Mouse (Mus musculus) limb, embryonic 15.5 days (tissue): ENCODE data around the gene Spaca3. TPM values are rescaled to one million over a fixed set of nuclear protein-coding genes. Genes with fewer than 3 reads are reported as not detected.

ENCODE experiments used
- ATAC-seq: fragments of 200-750 bp; cut with Nextera tagmentation; 2 replicates; pipeline ENCODE4 v1.8.0; 2017; ENCODE audit warnings: low read depth, moderate TSS enrichment; ENCODE audit not compliant: insufficient number of reproducible peaks, low FRiP score, low TSS enrichment
- H3K27ac ChIP-seq: fragments of 300-500 bp; sonication (generic); 2 replicates; pipeline ENCODE4 v1.5.1; 2015; ENCODE audit warnings: moderate library complexity, mild to moderate bottlenecking, inconsistent platforms
- H3K27me3 ChIP-seq: fragments of 300-500 bp; sonication (generic); 2 replicates; pipeline ENCODE4 v1.6.1; 2015; ENCODE audit warnings: inconsistent platforms
- H3K36me3 ChIP-seq: fragments of 300-500 bp; sonication (generic); 2 replicates; pipeline ENCODE4 v1.6.1; 2015; ENCODE audit warnings: inconsistent platforms
- H3K4me1 ChIP-seq: fragments of 300-500 bp; sonication (generic); 2 replicates; pipeline ENCODE4 v1.6.1; 2015; ENCODE audit warnings: inconsistent platforms
- H3K4me2 ChIP-seq: fragments of 300-500 bp; sonication (generic); 2 replicates; pipeline ENCODE4 v1.6.1; 2015; ENCODE audit warnings: mild to moderate bottlenecking, inconsistent platforms
- H3K4me3 ChIP-seq: fragments of 300-500 bp; sonication (generic); 2 replicates; pipeline ENCODE4 v1.5.1; 2015; ENCODE audit warnings: mild to moderate bottlenecking, inconsistent platforms
- H3K9ac ChIP-seq: fragments of 300-500 bp; sonication (generic); 2 replicates; pipeline ENCODE4 v1.6.1; 2015; ENCODE audit warnings: inconsistent platforms
- H3K9me3 ChIP-seq: fragments of 300-500 bp; sonication (generic); 2 replicates; pipeline ENCODE4 v1.6.1; 2016; ENCODE audit warnings: inconsistent platforms
- WGBS: fragments of 180-500 bp; shearing (Covaris S2); methylation state at CpG from one replicate; pipeline ENCODE4 v1.1.7; 2015; 5-methylcytosine and 5-hydroxymethylcytosine counted together
- polyA plus RNA-seq: library from polyadenylated mRNA; unstranded; fragments of >200 nt; fragmentation: Nextera tagmentation; extraction: Ambion mirVana; gene quantifications from 2 replicates; pipeline ENCODE4 v1.2.1, GENCODE M21; 2015

The Spaca3 gene
- polyA plus RNA-seq, 1 experiment from 2014 or later, result not detected

GRCm38 (mm10) chr11:80903426-80903825, 45.3 kb downstream of the Spaca3 start:
- Histone ChIP-seq H3K36me3 (no peaks in the 10 kb centered on the region), H3K9ac (no peak overlapping the region), H3K4me2 (no peak overlapping the region), H3K27me3 (no peaks in the 10 kb centered on the region), H3K27ac (no peak overlapping the region), H3K9me3 (no peaks in the 10 kb centered on the region), H3K4me1 (0 out of 2 replicates have a peak, but pooled peaks cover 3% of the 10 kb centered on the region), H3K4me3 (no peak overlapping the region)
- 81% methylated on average over 10 of the region's 10 CpGs for WGBS
- no peak for ATAC-seq

- Histone ChIP-seq H3K4me1 (0 out of 2 replicates have a peak, but pooled peaks cover 3% of the 10 kb centered on the region), H3K36me3 (no peaks in the 10 kb centered on the region), H3K27ac (no peak overlapping the region), H3K4me2 (no peak overlapping the region), H3K9me3 (no peaks in the 10 kb centered on the region), H3K27me3 (no peaks in the 10 kb centered on the region), H3K9ac (no peak overlapping the region), H3K4me3 (no peak overlapping the region)
- ATAC-seq, result no peak
- WGBS, result 82% methylated on average over 2 of the region's 2 CpGs
Measured at GRCm38 (mm10) chr11:80904559-80904958, 46.4 kb downstream of the Spaca3 start.

- Histone ChIP-seq H3K4me3 (no peak overlapping the region), H3K4me2 (no peak overlapping the region), H3K27ac (no peak overlapping the region), H3K9ac (no peak overlapping the region), H3K36me3 (no peaks in the 10 kb centered on the region), H3K4me1 (0 out of 2 replicates have a peak, but pooled peaks cover 3% of the 10 kb centered on the region), H3K9me3 (no peaks in the 10 kb centered on the region), H3K27me3 (no peaks in the 10 kb centered on the region)
- WGBS, result 26% methylated on average over 4 of the region's 4 CpGs
- ATAC-seq, result no peak
Measured at GRCm38 (mm10) chr11:80906456-80906855, 48.3 kb downstream of the Spaca3 start.

GRCm38 (mm10) chr11:80907820-80908219, 49.7 kb downstream of the Spaca3 start:
- Histone ChIP-seq H3K4me3 (no peak overlapping the region), H3K4me2 (no peak overlapping the region), H3K27me3 (no peaks in the 10 kb centered on the region), H3K27ac (no peak overlapping the region), H3K36me3 (no peaks in the 10 kb centered on the region), H3K4me1 (0 out of 2 replicates have a peak, but pooled peaks cover 4% of the 10 kb centered on the region), H3K9me3 (no peaks in the 10 kb centered on the region), H3K9ac (no peak overlapping the region)
- WGBS, result 89% methylated on average over 6 of the region's 6 CpGs
- no peak for ATAC-seq

GRCm38 (mm10) chr11:80912721-80913120, 54.6 kb downstream of the Spaca3 start:
- H3K9ac ChIP-seq, result no peak overlapping the region
- H3K27me3 ChIP-seq, result no peaks in the 10 kb centered on the region
- no peak overlapping the region for H3K4me2 ChIP-seq
- H3K27ac ChIP-seq, result no peak overlapping the region
- H3K4me1 ChIP-seq, result 0 out of 2 replicates have a peak, but pooled peaks cover 2% of the 10 kb centered on the region
- 75% methylated on average over 5 of the region's 5 CpGs for WGBS
- H3K4me3 ChIP-seq, result no peak overlapping the region
- ATAC-seq, result no peak
- H3K36me3 ChIP-seq, result no peaks in the 10 kb centered on the region
- H3K9me3 ChIP-seq, result no peaks in the 10 kb centered on the region

- ATAC-seq, result no peak
- H3K4me1 ChIP-seq, result 0 out of 2 replicates have a peak, but pooled peaks cover 2% of the 10 kb centered on the region
- no peak overlapping the region for H3K27ac ChIP-seq
- no peak overlapping the region for H3K4me3 ChIP-seq
- no peaks in the 10 kb centered on the region for H3K36me3 ChIP-seq
- WGBS, result 29% methylated on average over 4 of the region's 4 CpGs
- H3K27me3 ChIP-seq, result no peaks in the 10 kb centered on the region
- H3K4me2 ChIP-seq, result no peak overlapping the region
- no peak overlapping the region for H3K9ac ChIP-seq
- no peaks in the 10 kb centered on the region for H3K9me3 ChIP-seq
Measured at GRCm38 (mm10) chr11:80913408-80914024, 55.4 kb downstream of the Spaca3 start.

Other genes starting within 250 kb of the Spaca3 start
- 10.3 and 10.6 TPM in 2 replicates for gene Myo1d, start 78.3 kb upstream of the Spaca3 start, polyA plus RNA-seq
- gene Tmem98, start 48.2 kb upstream of the Spaca3 start, polyA plus RNA-seq, result 60.2 and 63.9 TPM in 2 replicates